Mouse (Mus musculus): ENCODE data around the gene Phlpp1. TPM values are rescaled to one million over a fixed set of nuclear protein-coding genes. Genes with fewer than 3 reads are reported as not detected.

Gene Phlpp1
- polyA plus RNA-seq, 1 experiment from 2014 or later = 1.3 TPM

DNA sequence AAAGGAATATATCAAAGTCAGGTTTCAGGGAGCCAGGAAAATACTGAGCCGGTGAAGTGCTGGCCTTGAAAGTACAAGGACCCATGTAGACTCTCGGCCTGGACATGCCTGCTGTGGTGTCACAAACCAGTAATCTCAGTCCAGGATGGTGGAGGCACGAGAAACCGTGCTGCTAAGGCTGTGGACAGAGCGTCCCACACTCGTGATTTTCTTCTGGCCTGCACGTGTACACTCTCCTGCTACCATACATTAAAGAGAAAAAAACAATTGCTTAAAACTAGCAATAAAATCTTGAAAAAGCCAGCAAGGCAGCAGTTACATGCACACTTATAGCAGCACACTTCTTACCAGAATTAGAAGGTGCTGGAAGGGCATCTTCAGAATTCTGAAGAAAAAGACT lies 104.2 kb downstream of the Phlpp1 start:
- Histone ChIP-seq H3K27ac (replicated peaks) (no peak overlapping the region), H3K27me3 (ENCODE audit: control insufficient read depth, insufficient read depth, low read length) (no peaks in the 10 kb centered on the region), H3K36me3 (ENCODE audit: control insufficient read depth, insufficient read depth, low read length) (no peaks in the 10 kb centered on the region), H3K4me2 (replicated peaks; ENCODE audit: low read depth) (no peak overlapping the region), H3K4me1 (replicated peaks; ENCODE audit: control insufficient read depth, insufficient read depth) (no peaks in the 10 kb centered on the region), H3K9me3 (ENCODE audit: control insufficient read depth, low read length) (no peaks in the 10 kb centered on the region), H3K9ac (ENCODE audit: low read length) (no peak overlapping the region), H3K4me3 (ENCODE audit: low read depth, low read length) (no peak overlapping the region)
- DNase-seq (ENCODE audit: low spot score) (no peak), ATAC-seq (ENCODE audit: low FRiP score, low TSS enrichment) (no peak)
- TF ChIP-seq CTCF (IDR thresholded peaks at IDR 0.05; ENCODE audit: low read depth) (no peak), EP300 (optimal IDR thresholded peaks at IDR 0.05) (no peak)
- 76% methylated on average over 7 of the region's 7 CpGs for WGBS

- Histone ChIP-seq H3K27ac (replicated peaks) (no peak overlapping the region), H3K27me3 (ENCODE audit: control insufficient read depth, insufficient read depth, low read length) (no peaks in the 10 kb centered on the region), H3K4me2 (replicated peaks; ENCODE audit: low read depth) (no peak overlapping the region), H3K4me3 (ENCODE audit: low read depth, low read length) (no peak overlapping the region), H3K9ac (ENCODE audit: low read length) (no peak overlapping the region), H3K36me3 (ENCODE audit: control insufficient read depth, insufficient read depth, low read length) (no peaks in the 10 kb centered on the region), H3K4me1 (replicated peaks; ENCODE audit: control insufficient read depth, insufficient read depth) (no peaks in the 10 kb centered on the region), H3K9me3 (ENCODE audit: control insufficient read depth, low read length) (no peaks in the 10 kb centered on the region)
- DNase-seq (ENCODE audit: low spot score) (no peak), ATAC-seq (ENCODE audit: low FRiP score, low TSS enrichment) (no peak)
- no peak for TF ChIP-seq CTCF (IDR thresholded peaks at IDR 0.05; ENCODE audit: low read depth)
- no peak for TF ChIP-seq EP300 (optimal IDR thresholded peaks at IDR 0.05)
- 88% methylated on average over 1 of the region's 1 CpGs for WGBS
Measured at GRCm38 (mm10) chr1:106276824-106277223, 105.3 kb downstream of the Phlpp1 start.

DNA sequence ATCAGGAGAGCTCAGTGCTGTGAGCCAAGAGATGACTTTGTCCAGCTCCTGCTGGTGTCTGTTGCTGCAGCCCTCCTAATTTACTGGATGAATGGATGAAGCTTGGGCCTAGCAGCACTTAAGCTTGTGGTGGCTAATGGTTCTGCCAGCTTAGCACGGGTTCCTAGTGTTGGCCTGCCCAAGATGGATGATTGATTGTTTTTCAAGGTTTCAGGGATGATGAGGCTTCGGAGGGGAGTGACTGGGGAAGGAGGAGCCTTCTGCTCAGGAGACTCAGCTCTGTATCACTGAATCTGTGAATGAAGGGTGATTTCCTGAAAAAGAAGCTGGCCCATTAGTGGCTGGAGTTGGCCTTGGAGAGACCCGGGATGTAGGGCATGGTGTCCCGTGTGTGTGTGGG lies 105.7 kb downstream of the Phlpp1 start:
- Histone ChIP-seq H3K27me3 (ENCODE audit: control insufficient read depth, insufficient read depth, low read length) (no peaks in the 10 kb centered on the region), H3K27ac (replicated peaks) (no peak overlapping the region), H3K9me3 (ENCODE audit: control insufficient read depth, low read length) (no peaks in the 10 kb centered on the region), H3K4me3 (ENCODE audit: low read depth, low read length) (no peak overlapping the region), H3K9ac (ENCODE audit: low read length) (no peak overlapping the region), H3K36me3 (ENCODE audit: control insufficient read depth, insufficient read depth, low read length) (no peaks in the 10 kb centered on the region), H3K4me2 (replicated peaks; ENCODE audit: low read depth) (no peak overlapping the region), H3K4me1 (replicated peaks; ENCODE audit: control insufficient read depth, insufficient read depth) (no peaks in the 10 kb centered on the region)
- ATAC-seq (ENCODE audit: low FRiP score, low TSS enrichment) (no peak), DNase-seq (ENCODE audit: low spot score) (no peak)
- WGBS = 48% methylated on average over 4 of the region's 4 CpGs
- no peak for TF ChIP-seq CTCF (IDR thresholded peaks at IDR 0.05; ENCODE audit: low read depth)
- TF ChIP-seq EP300 (optimal IDR thresholded peaks at IDR 0.05) = no peak

- Histone ChIP-seq H3K27ac (replicated peaks) (no peak overlapping the region), H3K4me2 (replicated peaks; ENCODE audit: low read depth) (no peak overlapping the region), H3K36me3 (ENCODE audit: control insufficient read depth, insufficient read depth, low read length) (no peaks in the 10 kb centered on the region), H3K27me3 (ENCODE audit: control insufficient read depth, insufficient read depth, low read length) (no peaks in the 10 kb centered on the region), H3K9me3 (ENCODE audit: control insufficient read depth, low read length) (no peaks in the 10 kb centered on the region), H3K9ac (ENCODE audit: low read length) (no peak overlapping the region), H3K4me3 (ENCODE audit: low read depth, low read length) (no peak overlapping the region), H3K4me1 (replicated peaks; ENCODE audit: control insufficient read depth, insufficient read depth) (no peaks in the 10 kb centered on the region)
- 56% methylated on average over 5 of the region's 5 CpGs for WGBS
- peak; percentile 87 for ATAC-seq (ENCODE audit: low FRiP score, low TSS enrichment)
- DNase-seq (ENCODE audit: low spot score) = peak; percentile 71
- TF ChIP-seq EP300 (optimal IDR thresholded peaks at IDR 0.05) (no peak), CTCF (IDR thresholded peaks at IDR 0.05; ENCODE audit: low read depth) (no peak)
Measured at GRCm38 (mm10) chr1:106278552-106279060, 107.1 kb downstream of the Phlpp1 start.

DNA sequence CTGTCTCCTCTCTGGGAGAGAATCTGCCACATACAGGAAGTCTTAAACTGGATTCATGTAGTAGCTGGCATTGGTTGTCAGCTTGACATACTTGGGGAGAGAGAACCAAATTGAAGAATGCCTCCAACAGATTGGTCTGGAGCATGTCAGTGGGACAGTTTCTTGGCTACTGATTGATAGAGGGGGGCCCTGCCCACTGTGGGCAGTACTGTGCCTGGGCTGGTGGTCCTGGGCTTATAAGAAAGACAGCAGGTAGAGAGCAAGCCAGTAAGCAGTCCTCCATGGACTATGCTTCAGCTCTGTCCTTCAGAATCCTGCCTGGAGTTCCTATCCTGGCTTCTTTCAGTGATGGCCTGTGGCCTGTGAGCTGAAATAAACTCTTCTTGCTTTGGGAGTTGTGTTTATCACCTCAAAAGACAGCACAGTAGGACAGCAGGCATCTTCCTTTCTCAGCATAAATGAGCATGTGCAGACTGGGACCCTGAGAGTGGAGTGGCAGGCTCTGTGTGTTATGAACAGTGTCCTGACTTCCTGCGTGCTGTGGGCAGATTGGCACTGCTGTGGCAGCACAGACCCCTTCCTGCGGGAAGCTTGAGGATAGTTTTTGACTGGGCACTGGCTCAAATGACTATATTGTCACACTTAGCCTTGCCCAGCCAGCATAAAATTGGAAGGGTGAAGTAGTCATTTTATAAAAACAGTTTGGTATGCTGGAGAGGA lies 108.0 kb downstream of the Phlpp1 start:
- 0 out of 2 replicates have a peak, but pooled peaks have one; percentile 45 for ATAC-seq (ENCODE audit: low FRiP score, low TSS enrichment)
- H3K4me2 ChIP-seq (replicated peaks; ENCODE audit: low read depth) = no peak overlapping the region
- H3K36me3 ChIP-seq (ENCODE audit: control insufficient read depth, insufficient read depth, low read length) = no peaks in the 10 kb centered on the region

DNA sequence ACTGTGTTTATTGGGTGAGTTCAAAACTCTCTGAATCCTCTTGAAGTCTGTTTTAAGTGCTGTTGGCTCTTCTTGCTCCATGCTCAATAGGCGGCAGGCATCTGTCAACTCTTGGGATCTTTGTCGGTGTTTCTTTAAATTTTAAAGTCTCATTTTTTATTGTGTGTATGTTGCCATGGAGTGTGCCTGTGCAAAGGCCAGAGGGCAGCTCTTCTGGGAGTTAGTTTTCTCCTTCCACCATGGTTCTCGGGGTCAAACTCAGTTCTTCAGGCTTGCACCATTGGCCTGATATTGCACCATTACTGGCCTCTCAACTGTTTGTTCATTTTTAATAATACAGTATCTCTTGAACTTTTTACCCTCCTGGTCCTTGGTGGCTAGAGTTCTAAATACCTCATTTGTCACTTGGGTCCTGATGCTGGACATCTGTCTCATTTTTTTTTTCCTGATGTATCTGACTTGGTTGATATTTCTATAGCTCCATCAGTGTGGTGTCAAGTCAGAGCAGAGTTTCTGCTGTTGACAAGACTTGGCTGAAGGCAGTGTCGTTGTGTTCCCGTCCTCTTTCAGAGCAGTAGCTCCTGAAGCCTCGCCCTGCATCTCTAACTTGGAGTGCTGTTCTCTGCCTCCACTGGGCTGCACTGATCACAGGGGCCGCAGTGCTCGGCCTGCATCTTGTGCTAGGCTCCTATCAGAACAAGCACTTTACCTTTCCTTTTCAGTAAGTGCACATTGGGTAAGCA lies 108.8 kb downstream of the Phlpp1 start:
- Histone ChIP-seq H3K9ac (ENCODE audit: low read length) (no peak overlapping the region), H3K9me3 (ENCODE audit: control insufficient read depth, low read length) (no peaks in the 10 kb centered on the region), H3K4me2 (replicated peaks; ENCODE audit: low read depth) (no peak overlapping the region), H3K4me1 (replicated peaks; ENCODE audit: control insufficient read depth, insufficient read depth) (no peaks in the 10 kb centered on the region), H3K36me3 (ENCODE audit: control insufficient read depth, insufficient read depth, low read length) (no peaks in the 10 kb centered on the region), H3K27me3 (ENCODE audit: control insufficient read depth, insufficient read depth, low read length) (no peaks in the 10 kb centered on the region), H3K4me3 (ENCODE audit: low read depth, low read length) (no peak overlapping the region), H3K27ac (replicated peaks) (no peak overlapping the region)
- no peak for ATAC-seq (ENCODE audit: low FRiP score, low TSS enrichment)
- WGBS = 75% methylated on average over 8 of the region's 8 CpGs
- TF ChIP-seq CTCF (IDR thresholded peaks at IDR 0.05; ENCODE audit: low read depth) = no peak
- no peak for TF ChIP-seq EP300 (optimal IDR thresholded peaks at IDR 0.05)
- no peak for DNase-seq (ENCODE audit: low spot score)

More for the DNA sequence above, 108.0 kb downstream of the Phlpp1 start:
- Histone ChIP-seq H3K4me3 (ENCODE audit: low read depth, low read length) (no peak overlapping the region), H3K4me1 (replicated peaks; ENCODE audit: control insufficient read depth, insufficient read depth) (no peaks in the 10 kb centered on the region), H3K27me3 (ENCODE audit: control insufficient read depth, insufficient read depth, low read length) (no peaks in the 10 kb centered on the region), H3K9ac (ENCODE audit: low read length) (no peak overlapping the region), H3K9me3 (ENCODE audit: control insufficient read depth, low read length) (no peaks in the 10 kb centered on the region), H3K27ac (replicated peaks) (no peak overlapping the region)
- TF ChIP-seq CTCF (IDR thresholded peaks at IDR 0.05; ENCODE audit: low read depth) (no peak), EP300 (optimal IDR thresholded peaks at IDR 0.05) (no peak)
- DNase-seq (ENCODE audit: low spot score) = no peak
- WGBS = 73% methylated on average over 2 of the region's 2 CpGs
